Mouse (Mus musculus) neural tube, embryonic 15.5 days (tissue): ENCODE results near the gene Il12rb1. TPM values are rescaled to one million over a fixed set of nuclear protein-coding genes. Genes with fewer than 3 reads are reported as not detected.
"Not testable (repeated sequence)": the region's sequence is repeated elsewhere in the genome, so short reads cannot be mapped to it uniquely, and the experiment has no call there.

Experiments
- ATAC-seq: fragments of 200-750 bp; cut with Nextera tagmentation; 2 replicates; pipeline ENCODE4 v1.8.0; 2017; ENCODE audit warnings: mild to moderate bottlenecking, moderate TSS enrichment, moderate library complexity; ENCODE audit not compliant: low FRiP score
- H3K27ac ChIP-seq: fragments of 300-500 bp; sonication (generic); replicated peaks from 2 replicates; pipeline ENCODE4 v1.5.1; 2015; ENCODE audit warnings: mild to moderate bottlenecking, inconsistent platforms
- H3K27me3 ChIP-seq: fragments of 300-500 bp; sonication (generic); replicated peaks from 2 replicates; pipeline ENCODE4 v1.6.1; 2015; ENCODE audit warnings: inconsistent platforms
- H3K36me3 ChIP-seq: fragments of 300-500 bp; sonication (generic); 2 replicates; pipeline ENCODE4 v1.6.1; 2015; ENCODE audit warnings: inconsistent platforms
- H3K4me1 ChIP-seq: fragments of 300-500 bp; sonication (generic); 2 replicates; pipeline ENCODE4 v1.6.1; 2015; ENCODE audit warnings: inconsistent platforms
- H3K4me2 ChIP-seq: fragments of 300-500 bp; sonication (generic); 2 replicates; pipeline ENCODE4 v1.6.1; 2015; ENCODE audit warnings: inconsistent platforms, mild to moderate bottlenecking, moderate library complexity
- H3K4me3 ChIP-seq: fragments of 300-500 bp; sonication (generic); replicated peaks from 2 replicates; pipeline ENCODE4 v1.5.1; 2015; ENCODE audit warnings: mild to moderate bottlenecking, inconsistent platforms
- H3K9ac ChIP-seq: fragments of 300-500 bp; sonication (generic); replicated peaks from 2 replicates; pipeline ENCODE4 v1.6.1; 2015; ENCODE audit warnings: mild to moderate bottlenecking, inconsistent platforms
- H3K9me3 ChIP-seq: fragments of 300-500 bp; sonication (generic); replicated peaks from 2 replicates; pipeline ENCODE4 v1.6.1; 2016; ENCODE audit warnings: inconsistent platforms
- WGBS: fragments of 180-500 bp; shearing (Covaris S2); methylation state at CpG from one replicate; pipeline ENCODE4 v1.1.7; 2015; ENCODE audit warnings: mixed read lengths; 5-methylcytosine and 5-hydroxymethylcytosine counted together
- polyA plus RNA-seq: library from polyadenylated mRNA; unstranded; fragments of >200 nt; fragmentation: Nextera tagmentation; extraction: Ambion mirVana; gene quantifications from 2 replicates; pipeline ENCODE4 v1.2.1, GENCODE M21; 2015

Gene Il12rb1
- polyA plus RNA-seq, 1 experiment from 2014 or later = 0.14 TPM

GRCm38 (mm10) chr8:70820101-70820935 is 12.1 kb downstream of the Il12rb1 start:
- Histone ChIP-seq H3K4me3 (no peak overlapping the region), H3K27ac (no peak overlapping the region), H3K4me1 (peaks cover 7% of the 10 kb centered on the region), H3K36me3 (no peaks in the 10 kb centered on the region), H3K9me3 (no peaks in the 10 kb centered on the region), H3K4me2 (0 out of 2 replicates have a peak overlapping the region, but pooled peaks have one; percentile 0), H3K27me3 (peaks cover 42% of the 10 kb centered on the region), H3K9ac (no peak overlapping the region)
- 3% methylated on average over 31 of the region's 31 CpGs for WGBS
- ATAC-seq = 0 out of 2 replicates have a peak, but pooled peaks have one; percentile 25

DNA sequence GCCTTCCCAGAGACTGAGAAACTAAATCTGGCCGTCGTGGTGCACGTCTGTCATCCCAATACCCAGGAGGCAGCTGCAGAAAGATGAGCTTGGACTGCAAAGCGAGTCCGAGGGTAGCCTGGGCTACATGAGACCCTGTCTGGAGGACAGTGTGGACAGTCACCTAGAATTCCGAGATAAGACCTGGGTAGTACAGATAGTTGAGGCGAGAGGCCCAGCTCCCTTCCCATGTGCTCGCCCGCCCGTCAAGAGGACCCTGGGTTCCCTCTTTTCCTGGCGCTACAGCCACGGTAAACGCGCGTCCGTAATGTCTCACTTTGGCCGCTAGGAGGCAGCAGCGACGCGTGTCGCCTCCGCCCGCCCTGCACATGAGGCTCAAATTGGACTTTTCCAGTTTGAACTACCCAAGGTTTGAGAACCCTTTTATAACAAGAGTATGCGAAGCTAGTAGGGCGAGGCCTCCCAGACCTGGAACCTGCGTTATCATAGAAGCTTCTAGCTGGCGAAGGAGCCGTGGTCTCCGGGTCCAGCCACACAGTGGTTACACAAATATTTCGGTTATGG is 13.2 kb downstream of the Il12rb1 start:
- no peak overlapping the region for H3K27ac ChIP-seq
- ATAC-seq = 0 out of 2 replicates have a peak, but pooled peaks have one; percentile 28
- peaks cover 35% of the 10 kb centered on the region for H3K27me3 ChIP-seq
- H3K4me3 ChIP-seq = no peak overlapping the region
- peaks cover 7% of the 10 kb centered on the region for H3K4me1 ChIP-seq
- 16% methylated on average over 30 of the region's 30 CpGs for WGBS
- no peak overlapping the region for H3K4me2 ChIP-seq
- no peak overlapping the region for H3K9ac ChIP-seq
- no peaks in the 10 kb centered on the region for H3K36me3 ChIP-seq
- H3K9me3 ChIP-seq = no peaks in the 10 kb centered on the region

DNA sequence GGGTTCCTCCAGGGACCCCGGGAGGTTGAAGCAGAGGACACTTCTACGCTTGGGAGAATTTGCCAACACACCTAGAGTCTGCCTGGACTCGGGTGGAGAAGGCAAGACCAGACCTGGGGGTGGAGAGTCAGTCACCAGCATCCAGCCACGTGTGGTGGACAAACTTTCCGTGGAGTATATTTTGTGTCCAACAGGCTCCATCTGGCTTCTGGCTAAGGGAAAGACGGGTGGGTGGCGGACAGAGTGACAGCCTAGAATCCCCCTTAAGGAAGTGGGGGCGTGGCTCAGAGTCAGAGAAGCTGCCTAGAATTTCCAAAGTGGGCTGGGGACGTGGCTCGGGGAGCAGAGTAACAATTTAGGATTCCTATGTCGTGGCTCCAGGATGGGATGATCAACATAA is 13.7 kb downstream of the Il12rb1 start:
- Histone ChIP-seq H3K27me3 (peaks cover 30% of the 10 kb centered on the region), H3K27ac (no peak overlapping the region), H3K4me1 (peaks cover 2% of the 10 kb centered on the region), H3K4me2 (no peak overlapping the region), H3K4me3 (no peak overlapping the region), H3K36me3 (no peaks in the 10 kb centered on the region), H3K9me3 (no peaks in the 10 kb centered on the region), H3K9ac (no peak overlapping the region)
- 50% methylated on average over 11 of the region's 11 CpGs for WGBS
- ATAC-seq = 0 out of 2 replicates have a peak, but pooled peaks have one; percentile 13

- H3K4me1 ChIP-seq, H3K9ac ChIP-seq, ATAC-seq, H3K27ac ChIP-seq, H3K9me3 ChIP-seq, H3K4me3 ChIP-seq, H3K36me3 ChIP-seq, H3K4me2 ChIP-seq: not testable (repeated sequence)
- H3K27me3 ChIP-seq = peaks cover 27% of the 10 kb centered on the region
- 86% methylated on average over 3 of the region's 3 CpGs for WGBS
Observed at GRCm38 (mm10) chr8:70822594-70822993, 14.3 kb downstream of the Il12rb1 start.

DNA sequence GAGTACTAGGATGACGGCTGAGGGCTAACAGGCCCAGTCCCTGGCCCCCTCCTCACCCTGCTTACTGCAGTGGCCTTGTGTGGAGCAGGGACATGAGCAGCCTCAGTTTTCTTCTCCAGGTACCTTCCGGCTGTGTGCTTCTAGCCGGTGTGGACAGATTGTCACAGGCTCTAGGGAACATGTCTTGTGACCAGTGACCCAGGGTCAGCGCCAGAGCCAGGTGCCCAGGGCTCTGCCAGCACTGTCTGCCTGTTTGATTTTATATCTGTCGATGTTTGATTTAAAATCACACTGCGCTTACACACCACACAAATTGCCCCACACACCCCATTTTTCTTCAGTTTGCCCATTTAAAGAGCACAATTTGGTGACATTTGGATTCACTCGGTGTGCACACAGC is 15.6 kb downstream of the Il12rb1 start:
- Histone ChIP-seq H3K9me3 (no peaks in the 10 kb centered on the region), H3K4me1 (no peaks in the 10 kb centered on the region), H3K9ac (no peak overlapping the region), H3K27ac (no peak overlapping the region), H3K4me3 (no peak overlapping the region), H3K36me3 (no peaks in the 10 kb centered on the region), H3K4me2 (no peak overlapping the region), H3K27me3 (peaks cover 25% of the 10 kb centered on the region)
- 88% methylated on average over 7 of the region's 7 CpGs for WGBS
- ATAC-seq = no peak

GRCm38 (mm10) chr8:70825816-70826215 is 17.6 kb downstream of the Il12rb1 start:
- H3K9me3 ChIP-seq = no peaks in the 10 kb centered on the region
- H3K27me3 ChIP-seq = peaks cover 8% of the 10 kb centered on the region
- no peak overlapping the region for H3K4me3 ChIP-seq
- 86% methylated on average over 8 of the region's 8 CpGs for WGBS
- no peak overlapping the region for H3K9ac ChIP-seq
- H3K27ac ChIP-seq = no peak overlapping the region
- H3K36me3 ChIP-seq = no peaks in the 10 kb centered on the region
- no peak for ATAC-seq
- H3K4me2 ChIP-seq = no peak overlapping the region
- no peaks in the 10 kb centered on the region for H3K4me1 ChIP-seq

- 93% methylated on average over 2 of the region's 2 CpGs for WGBS
- no peaks in the 10 kb centered on the region for H3K36me3 ChIP-seq
- H3K27ac ChIP-seq = no peak overlapping the region
- H3K4me1 ChIP-seq = no peaks in the 10 kb centered on the region
- no peak for ATAC-seq
- H3K27me3 ChIP-seq = peaks cover 3% of the 10 kb centered on the region; the same call in 1 of the 2 replicates
- no peaks in the 10 kb centered on the region for H3K9me3 ChIP-seq
- no peak overlapping the region for H3K9ac ChIP-seq
- no peak overlapping the region for H3K4me3 ChIP-seq
- no peak overlapping the region for H3K4me2 ChIP-seq
Observed at GRCm38 (mm10) chr8:70827010-70827409, 18.8 kb downstream of the Il12rb1 start.

DNA sequence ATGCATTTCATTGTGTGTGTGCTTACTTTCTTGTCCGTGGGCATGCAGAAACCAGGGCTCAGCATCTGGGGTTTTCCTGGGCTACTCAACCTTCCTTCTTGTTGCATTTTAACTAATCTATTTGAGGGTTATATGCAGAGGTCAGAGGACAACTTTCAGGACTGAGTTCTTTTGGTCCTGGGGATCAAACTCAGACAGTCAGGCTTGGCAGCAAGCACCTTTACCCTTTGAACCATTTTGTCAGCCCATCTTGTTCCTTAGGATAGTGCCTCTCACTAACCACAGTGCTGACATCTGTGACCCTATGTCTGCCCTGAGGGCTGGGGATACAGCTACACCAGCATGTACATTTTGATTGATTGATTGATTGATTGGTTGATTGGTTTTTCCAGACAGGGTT is 19.5 kb downstream of the Il12rb1 start:
- H3K36me3 ChIP-seq = no peaks in the 10 kb centered on the region
- no peaks in the 10 kb centered on the region for H3K4me1 ChIP-seq
- H3K9ac ChIP-seq = no peak overlapping the region
- H3K4me3 ChIP-seq = no peak overlapping the region
- WGBS = 86% methylated on average over 1 of the region's 1 CpGs
- no peaks in the 10 kb centered on the region for H3K9me3 ChIP-seq
- H3K4me2 ChIP-seq = no peak overlapping the region
- ATAC-seq = no peak
- peaks cover 3% of the 10 kb centered on the region; the same call in 1 of the 2 replicates for H3K27me3 ChIP-seq
- H3K27ac ChIP-seq = no peak overlapping the region

GRCm38 (mm10) chr8:70831517-70831916 is 23.3 kb downstream of the Il12rb1 start:
- no peak overlapping the region for H3K4me2 ChIP-seq
- H3K9me3 ChIP-seq = no peaks in the 10 kb centered on the region
- WGBS = 87% methylated on average over 8 of the region's 8 CpGs
- H3K4me1 ChIP-seq = 0 out of 2 replicates have a peak, but pooled peaks cover 7% of the 10 kb centered on the region
- no peaks in the 10 kb centered on the region for H3K36me3 ChIP-seq
- no peak overlapping the region for H3K9ac ChIP-seq
- no peak overlapping the region for H3K4me3 ChIP-seq
- H3K27ac ChIP-seq = no peak overlapping the region
- no peaks in the 10 kb centered on the region for H3K27me3 ChIP-seq
- ATAC-seq = no peak

GRCm38 (mm10) chr8:70832371-70832770 is 24.1 kb downstream of the Il12rb1 start:
- ATAC-seq = no peak
- Histone ChIP-seq H3K4me3 (no peak overlapping the region), H3K9me3 (no peaks in the 10 kb centered on the region), H3K9ac (no peak overlapping the region), H3K36me3 (no peaks in the 10 kb centered on the region), H3K4me2 (no peak overlapping the region), H3K27me3 (no peaks in the 10 kb centered on the region), H3K4me1 (0 out of 2 replicates have a peak, but pooled peaks cover 7% of the 10 kb centered on the region), H3K27ac (no peak overlapping the region)
- 69% methylated on average over 11 of the region's 11 CpGs for WGBS

GRCm38 (mm10) chr8:70833018-70833482 is 24.8 kb downstream of the Il12rb1 start:
- H3K9ac ChIP-seq = no peak overlapping the region
- no peaks in the 10 kb centered on the region for H3K36me3 ChIP-seq
- H3K4me2 ChIP-seq = no peak overlapping the region
- ATAC-seq = no peak; the same call in 1 of the 2 replicates
- 38% methylated on average over 9 of the region's 9 CpGs for WGBS
- no peak overlapping the region for H3K4me3 ChIP-seq
- peaks cover 7% of the 10 kb centered on the region; the same call in 1 of the 2 replicates for H3K4me1 ChIP-seq
- H3K9me3 ChIP-seq = no peaks in the 10 kb centered on the region
- no peaks in the 10 kb centered on the region for H3K27me3 ChIP-seq
- H3K27ac ChIP-seq = no peak overlapping the region

- Histone ChIP-seq H3K27ac (no peak overlapping the region), H3K27me3 (no peaks in the 10 kb centered on the region), H3K4me3 (no peak overlapping the region), H3K4me2 (no peak overlapping the region), H3K36me3 (no peaks in the 10 kb centered on the region), H3K9me3 (no peaks in the 10 kb centered on the region), H3K9ac (no peak overlapping the region), H3K4me1 (peaks cover 10% of the 10 kb centered on the region)
- 47% methylated on average over 15 of the region's 15 CpGs for WGBS
- ATAC-seq = no peak
Observed at GRCm38 (mm10) chr8:70833520-70833919, 25.3 kb downstream of the Il12rb1 start.
